Mouse (Mus musculus): ENCODE measurements around the gene Agbl2. TPM values are rescaled to one million over a fixed set of nuclear protein-coding genes. Genes with fewer than 3 reads are reported as not detected.
A peak's percentile ranks its signal among the peaks of the same experiment; 100 is the strongest.

Gene Agbl2
- polyA plus RNA-seq, 1 experiment, result 0.12 TPM

DNA sequence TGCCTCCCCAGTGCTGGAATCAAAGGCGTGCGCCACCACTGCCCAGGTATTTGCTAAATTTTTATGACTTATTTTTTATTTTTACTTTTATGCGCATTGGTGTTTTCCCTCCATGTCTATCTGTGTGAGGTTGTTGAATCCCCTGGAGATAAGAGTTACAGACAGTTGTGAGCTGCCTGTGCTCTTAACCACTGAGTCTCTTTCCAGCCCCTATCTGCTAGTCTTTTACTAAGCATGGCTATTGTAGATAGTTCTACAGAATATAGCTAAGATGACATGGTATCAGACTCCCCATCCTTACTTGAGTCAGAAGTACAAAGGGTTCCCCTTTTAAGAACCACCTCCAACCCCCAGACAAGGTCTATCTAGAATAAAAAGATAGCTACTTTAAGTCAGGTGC lies 28.3 kb upstream of the Agbl2 start:
- H3K27me3 ChIP-seq (ENCODE audit: control insufficient read depth, insufficient read depth, low read length), result no peaks in the 10 kb centered on the region
- no peaks in the 10 kb centered on the region for H3K4me1 ChIP-seq (ENCODE audit: control insufficient read depth, insufficient read depth, insufficient read length)
- no peak overlapping the region for H3K27ac ChIP-seq (ENCODE audit: insufficient read depth, low read length)
- no peak for DNase-seq (ENCODE audit: low read depth in 1 of 2, low spot score in 2 of 2)
- no peak overlapping the region for H3K4me3 ChIP-seq (ENCODE audit: extremely low read depth, insufficient read depth, insufficient read length)
- TF ChIP-seq CTCF (IDR thresholded peaks at IDR 0.05; ENCODE audit: extremely low read depth, insufficient read depth, insufficient read length, insufficient replicate concordance) (no peak), POLR2A (IDR thresholded peaks at IDR 0.05; ENCODE audit: low read depth, low read length) (no peak)
- 92% methylated on average over 3 of the region's 3 CpGs for WGBS
- H3K36me3 ChIP-seq (ENCODE audit: control insufficient read depth, insufficient read depth, low read length), result peaks cover 47% of the 10 kb centered on the region

DNA sequence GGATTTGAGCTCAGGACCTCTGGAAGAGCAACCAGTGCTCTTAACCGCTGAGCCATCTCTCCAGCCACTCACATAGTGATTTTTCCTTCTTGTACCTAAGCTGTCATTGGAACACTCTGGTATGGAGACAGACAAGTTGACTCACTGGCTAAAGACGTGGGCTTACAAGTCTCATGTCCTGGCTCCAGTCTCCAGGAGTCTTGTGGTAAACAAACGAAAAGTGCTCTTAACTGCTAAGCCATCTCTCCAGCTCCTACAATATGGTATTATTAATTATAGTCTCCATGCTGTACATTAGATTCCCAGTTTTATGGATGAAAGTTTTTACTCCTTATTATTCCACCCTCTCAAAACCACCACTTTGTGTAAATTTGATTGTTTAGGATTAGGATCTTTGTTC lies 17.4 kb upstream of the Agbl2 start:
- H3K36me3 ChIP-seq (ENCODE audit: control insufficient read depth, insufficient read depth, low read length), result peaks cover 50% of the 10 kb centered on the region

DNA sequence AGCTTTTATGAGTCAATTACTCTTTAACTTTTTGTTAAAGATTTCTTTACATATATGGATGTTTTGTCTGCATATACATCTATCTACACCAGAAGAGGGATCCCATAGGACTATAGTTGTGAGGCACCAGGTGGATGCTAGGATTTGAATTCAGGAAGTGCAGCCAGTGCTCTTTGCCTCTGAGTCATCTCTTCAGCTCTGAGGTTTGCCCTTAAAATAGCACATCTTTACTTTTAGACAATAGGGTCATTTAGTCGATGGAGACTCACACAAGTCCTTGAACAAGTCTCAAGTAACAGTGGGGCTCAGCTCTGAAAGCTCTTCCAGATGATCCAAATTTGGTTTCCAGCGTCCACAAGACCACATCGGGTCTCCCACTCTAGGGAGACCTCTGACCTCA lies 1.2 kb upstream of the Agbl2 start:
- Histone ChIP-seq H3K27ac (ENCODE audit: insufficient read depth, low read length) (no peak overlapping the region), H3K27me3 (ENCODE audit: control insufficient read depth, insufficient read depth, low read length) (no peaks in the 10 kb centered on the region), H3K4me3 (ENCODE audit: extremely low read depth, insufficient read depth, insufficient read length) (no peak overlapping the region), H3K4me1 (ENCODE audit: control insufficient read depth, insufficient read depth, insufficient read length) (no peaks in the 10 kb centered on the region; the same call in 1 of the 2 replicates), H3K36me3 (ENCODE audit: control insufficient read depth, insufficient read depth, low read length) (peaks cover 38% of the 10 kb centered on the region)
- DNase-seq (ENCODE audit: low read depth in 1 of 2, low spot score in 2 of 2), result no peak
- TF ChIP-seq POLR2A (IDR thresholded peaks at IDR 0.05; ENCODE audit: low read depth, low read length) (no peak), CTCF (IDR thresholded peaks at IDR 0.05; ENCODE audit: extremely low read depth, insufficient read depth, insufficient read length, insufficient replicate concordance) (no peak)
- WGBS, result 50% methylated on average over 3 of the region's 3 CpGs

More for the DNA sequence above, 17.4 kb upstream of the Agbl2 start:
- Histone ChIP-seq H3K27me3 (ENCODE audit: control insufficient read depth, insufficient read depth, low read length) (no peaks in the 10 kb centered on the region), H3K27ac (ENCODE audit: insufficient read depth, low read length) (no peak overlapping the region), H3K4me3 (ENCODE audit: extremely low read depth, insufficient read depth, insufficient read length) (no peak overlapping the region), H3K4me1 (ENCODE audit: control insufficient read depth, insufficient read depth, insufficient read length) (no peaks in the 10 kb centered on the region)
- DNase-seq (ENCODE audit: low read depth in 1 of 2, low spot score in 2 of 2), result no peak
- 97% methylated on average over 3 of the region's 3 CpGs for WGBS
- TF ChIP-seq POLR2A (IDR thresholded peaks at IDR 0.05; ENCODE audit: low read depth, low read length), result no peak
- TF ChIP-seq CTCF (IDR thresholded peaks at IDR 0.05; ENCODE audit: extremely low read depth, insufficient read depth, insufficient read length, insufficient replicate concordance), result no peak

DNA sequence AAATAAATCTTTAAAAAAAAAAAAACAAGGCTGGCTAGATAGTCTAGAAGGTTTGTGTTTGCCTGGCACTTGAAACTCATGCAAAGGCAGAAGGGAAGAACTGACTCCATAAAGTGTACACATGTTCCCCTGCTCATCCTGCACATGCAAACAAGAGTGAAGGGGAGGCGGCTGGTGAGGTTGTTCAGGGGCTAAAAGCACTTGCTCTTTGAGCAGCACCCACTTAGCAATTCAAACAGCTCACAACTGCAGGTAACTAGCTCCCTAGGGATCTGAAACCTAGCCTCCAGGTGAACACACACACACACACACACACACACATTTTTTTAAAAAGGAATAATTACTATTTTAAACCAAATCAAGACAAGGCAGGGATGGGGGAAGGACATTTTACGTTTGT lies 589 bp upstream of the Agbl2 start:
- H3K4me3 ChIP-seq (ENCODE audit: extremely low read depth, insufficient read depth, insufficient read length), result no peak overlapping the region
- peaks cover 35% of the 10 kb centered on the region for H3K36me3 ChIP-seq (ENCODE audit: control insufficient read depth, insufficient read depth, low read length)
- no peaks in the 10 kb centered on the region for H3K27me3 ChIP-seq (ENCODE audit: control insufficient read depth, insufficient read depth, low read length)
- TF ChIP-seq POLR2A (IDR thresholded peaks at IDR 0.05; ENCODE audit: low read depth, low read length) (no peak), CTCF (IDR thresholded peaks at IDR 0.05; ENCODE audit: extremely low read depth, insufficient read depth, insufficient read length, insufficient replicate concordance) (no peak)
- no peak overlapping the region for H3K27ac ChIP-seq (ENCODE audit: insufficient read depth, low read length)
- no peak for DNase-seq (ENCODE audit: low read depth in 1 of 2, low spot score in 2 of 2)
- 73% methylated on average over 2 of the region's 2 CpGs for WGBS
- no peaks in the 10 kb centered on the region; the same call in 1 of the 2 replicates for H3K4me1 ChIP-seq (ENCODE audit: control insufficient read depth, insufficient read depth, insufficient read length)

DNA sequence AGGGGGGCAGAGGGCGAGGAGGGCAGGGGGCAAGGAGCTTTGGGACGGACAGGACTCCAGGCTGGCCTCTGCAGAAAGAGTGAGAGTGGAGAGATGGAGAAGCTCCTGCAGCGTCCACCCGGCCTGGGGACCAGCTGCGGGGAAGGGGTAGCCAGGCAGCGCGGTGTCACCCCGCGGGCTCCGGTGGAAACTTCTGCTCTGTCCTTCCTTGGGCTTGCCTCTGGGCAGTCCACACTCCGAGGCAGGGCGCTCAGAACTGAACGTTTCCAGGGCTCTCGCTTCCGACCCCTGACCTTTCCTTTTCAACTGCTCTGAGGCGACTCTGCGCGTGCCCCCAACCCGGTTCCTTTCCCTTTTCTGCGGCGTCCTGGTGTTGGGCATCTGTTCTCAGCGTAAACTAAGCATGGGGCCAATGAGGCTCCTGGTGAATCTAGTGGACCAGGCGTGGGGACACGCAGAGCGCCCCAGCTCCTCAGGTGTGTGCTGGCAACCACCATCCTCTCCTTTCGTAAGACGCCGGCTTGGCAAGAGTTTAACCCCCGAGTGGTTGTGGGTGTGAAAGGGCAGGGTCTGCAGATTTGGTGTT lies 467 bp downstream of the Agbl2 start:
- Histone ChIP-seq H3K27ac (ENCODE audit: insufficient read depth, low read length) (no peak overlapping the region), H3K27me3 (ENCODE audit: control insufficient read depth, insufficient read depth, low read length) (no peaks in the 10 kb centered on the region), H3K4me3 (ENCODE audit: extremely low read depth, insufficient read depth, insufficient read length) (peak overlapping the region; percentile 38), H3K4me1 (ENCODE audit: control insufficient read depth, insufficient read depth, insufficient read length) (no peaks in the 10 kb centered on the region; the same call in 1 of the 2 replicates), H3K36me3 (ENCODE audit: control insufficient read depth, insufficient read depth, low read length) (peaks cover 28% of the 10 kb centered on the region)
- no peak for TF ChIP-seq CTCF (IDR thresholded peaks at IDR 0.05; ENCODE audit: extremely low read depth, insufficient read depth, insufficient read length, insufficient replicate concordance)
- TF ChIP-seq POLR2A (IDR thresholded peaks at IDR 0.05; ENCODE audit: low read depth, low read length), result no peak
- WGBS, result 7% methylated on average over 29 of the region's 29 CpGs
- no peak for DNase-seq (ENCODE audit: low read depth in 1 of 2, low spot score in 2 of 2)

DNA sequence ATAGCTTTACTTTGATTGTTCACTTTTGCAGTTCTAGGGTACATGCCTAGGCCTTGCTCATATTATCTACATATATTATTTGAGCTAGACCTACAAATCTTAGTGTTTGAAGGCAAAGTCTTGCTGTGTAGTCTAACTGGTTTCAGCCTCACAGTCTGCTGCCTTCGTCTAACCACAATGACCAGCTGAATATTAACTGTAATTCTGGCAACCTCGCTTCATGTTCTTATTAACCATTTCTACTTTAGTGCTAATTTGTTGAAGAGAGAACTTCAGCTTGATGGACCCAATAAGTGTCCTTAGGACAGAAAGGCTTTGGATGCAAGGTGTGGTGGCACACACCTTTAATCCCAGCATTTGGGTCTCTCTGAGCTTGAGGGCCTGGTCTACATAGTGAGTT lies 5.6 kb downstream of the Agbl2 start:
- Histone ChIP-seq H3K27me3 (ENCODE audit: control insufficient read depth, insufficient read depth, low read length) (no peaks in the 10 kb centered on the region), H3K27ac (ENCODE audit: insufficient read depth, low read length) (no peak overlapping the region), H3K4me1 (ENCODE audit: control insufficient read depth, insufficient read depth, insufficient read length) (no peaks in the 10 kb centered on the region), H3K36me3 (ENCODE audit: control insufficient read depth, insufficient read depth, low read length) (no peaks in the 10 kb centered on the region), H3K4me3 (ENCODE audit: extremely low read depth, insufficient read depth, insufficient read length) (no peak overlapping the region)
- no peak for DNase-seq (ENCODE audit: low read depth in 1 of 2, low spot score in 2 of 2)
- 78% methylated on average over 2 of the region's 2 CpGs for WGBS
- TF ChIP-seq CTCF (IDR thresholded peaks at IDR 0.05; ENCODE audit: extremely low read depth, insufficient read depth, insufficient read length, insufficient replicate concordance), result no peak
- no peak for TF ChIP-seq POLR2A (IDR thresholded peaks at IDR 0.05; ENCODE audit: low read depth, low read length)

All from spleen, adult 2 months (tissue).